Mouse (Mus musculus) megakaryocyte, embryonic 14.5 days (primary cell): Measurements from ENCODE around the gene Glo1.

ENCODE experiments used
- FLI1 ChIP-seq: IDR thresholded peaks from 2 replicates; pipeline ENCODE4 v1.6.1; 2012; ENCODE audit warnings: low read length, inconsistent platforms, mixed read lengths
- GATA1 ChIP-seq: IDR thresholded peaks from 3 replicates; pipeline ENCODE4 v1.6.1; 2012; ENCODE audit warnings: mixed read lengths, low read length, inconsistent platforms, borderline replicate concordance

DNA sequence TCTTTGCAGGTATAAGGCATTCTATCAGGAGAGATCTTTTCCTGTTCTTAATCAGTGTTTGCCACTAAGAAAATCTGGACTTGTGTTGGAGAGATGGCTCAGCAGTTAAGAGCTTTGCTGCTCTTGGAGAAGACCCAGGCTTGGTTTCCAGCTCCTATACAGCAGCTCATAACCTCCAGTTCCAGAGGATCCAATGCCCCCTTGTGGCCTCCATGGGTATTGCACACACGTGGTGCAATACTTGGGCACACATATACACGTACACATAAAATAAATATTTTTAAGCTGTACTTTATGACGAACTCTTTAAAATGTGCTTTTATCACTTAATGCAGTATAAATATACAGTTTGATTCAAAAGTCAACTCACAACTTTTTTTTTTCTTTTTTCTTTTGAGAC lies 22.1 kb upstream of the Glo1 start:
- TF ChIP-seq GATA1 (no peak), FLI1 (no peak)
